Mouse (Mus musculus): ENCODE data around the gene Rora. TPM values are rescaled to one million over a fixed set of nuclear protein-coding genes. Genes with fewer than 3 reads are reported as not detected.
A peak's percentile ranks its signal among the peaks of the same experiment; 100 is the strongest.

Rora gene
- total and polyA plus RNA-seq, 2 experiments: 11.3 to 30.8 TPM

DNA sequence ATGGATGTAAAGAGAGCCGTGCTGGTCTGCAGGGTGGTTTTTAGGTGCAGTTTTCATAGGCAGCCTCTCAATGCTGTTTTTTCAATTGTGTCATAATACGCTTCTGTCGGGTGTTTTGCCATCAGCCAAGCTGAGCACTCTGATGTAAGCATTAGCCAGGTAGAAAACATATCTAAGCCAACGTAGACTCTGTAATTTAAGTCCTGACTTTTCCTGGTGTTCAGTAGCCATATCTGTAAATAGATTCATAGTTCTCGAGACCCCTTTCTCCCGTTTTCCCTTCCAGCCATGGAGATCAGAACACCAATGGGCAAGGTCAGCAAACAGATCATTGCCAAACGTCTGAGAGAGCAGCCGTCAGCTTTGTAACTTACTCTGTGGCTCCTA is 640.1 kb downstream of the Rora start:
- WGBS: 27% methylated on average over 8 of the region's 8 CpGs
- Histone ChIP-seq H3K27ac (replicated peaks; ENCODE audit: insufficient read depth, low read depth, low read length) (peak overlapping the region; percentile 27), H3K9ac (ENCODE audit: low read depth, low read length) (no peak overlapping the region), H3K4me1 (ENCODE audit: control insufficient read depth, insufficient read depth, low read length) (peaks cover 31% of the 10 kb centered on the region), H3K27me3 (ENCODE audit: control insufficient read depth, insufficient read depth, low read length) (no peaks in the 10 kb centered on the region), H3K4me3 (ENCODE audit: insufficient read depth, low read depth, low read length) (no peak overlapping the region), H3K36me3 (ENCODE audit: control insufficient read depth, insufficient read depth, low read length) (no peaks in the 10 kb centered on the region), H3K79me2 (ENCODE audit: control insufficient read depth, insufficient read depth, low read length) (peaks cover 42% of the 10 kb centered on the region)
- peak; percentile 55 for DNase-seq (ENCODE audit: extremely low read depth, low read depth, low spot score)
- TF ChIP-seq POLR2A (IDR thresholded peaks at IDR 0.05; ENCODE audit: extremely low read depth, insufficient read depth, low read length) (no peak), CTCF (IDR thresholded peaks at IDR 0.05; ENCODE audit: low read depth, low read length) (no peak)

DNA sequence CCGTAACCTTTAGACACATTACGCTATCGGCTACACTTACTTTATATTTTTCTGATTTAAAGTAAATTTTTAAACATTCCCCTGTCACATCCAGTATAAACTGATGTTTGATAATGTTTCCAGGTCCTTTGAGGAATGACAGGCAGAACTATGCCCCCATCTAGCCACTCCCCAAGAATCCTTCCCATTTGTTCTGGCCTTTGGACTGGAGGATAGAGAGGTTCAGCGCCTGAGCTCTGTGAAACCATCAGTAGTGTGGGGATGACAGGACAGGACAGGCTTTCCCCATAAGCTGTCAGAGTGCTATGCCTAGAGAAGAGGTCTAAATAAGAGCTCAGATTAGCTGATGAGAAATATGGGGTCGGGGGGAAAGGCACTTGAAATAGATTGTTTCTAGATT is 640.8 kb downstream of the Rora start:
- no peaks in the 10 kb centered on the region for H3K27me3 ChIP-seq (ENCODE audit: control insufficient read depth, insufficient read depth, low read length)
- peak; percentile 64 for DNase-seq (ENCODE audit: extremely low read depth, low read depth, low spot score)
- H3K36me3 ChIP-seq (ENCODE audit: control insufficient read depth, insufficient read depth, low read length): no peaks in the 10 kb centered on the region
- TF ChIP-seq CTCF (IDR thresholded peaks at IDR 0.05; ENCODE audit: low read depth, low read length) (no peak), POLR2A (IDR thresholded peaks at IDR 0.05; ENCODE audit: extremely low read depth, insufficient read depth, low read length) (no peak)
- H3K27ac ChIP-seq (replicated peaks; ENCODE audit: insufficient read depth, low read depth, low read length): no peak overlapping the region
- WGBS: 63% methylated on average over 5 of the region's 5 CpGs
- H3K4me3 ChIP-seq (ENCODE audit: insufficient read depth, low read depth, low read length): no peak overlapping the region
- H3K4me1 ChIP-seq (ENCODE audit: control insufficient read depth, insufficient read depth, low read length): peaks cover 33% of the 10 kb centered on the region
- H3K9ac ChIP-seq (ENCODE audit: low read depth, low read length): no peak overlapping the region
- H3K79me2 ChIP-seq (ENCODE audit: control insufficient read depth, insufficient read depth, low read length): peaks cover 49% of the 10 kb centered on the region

DNA sequence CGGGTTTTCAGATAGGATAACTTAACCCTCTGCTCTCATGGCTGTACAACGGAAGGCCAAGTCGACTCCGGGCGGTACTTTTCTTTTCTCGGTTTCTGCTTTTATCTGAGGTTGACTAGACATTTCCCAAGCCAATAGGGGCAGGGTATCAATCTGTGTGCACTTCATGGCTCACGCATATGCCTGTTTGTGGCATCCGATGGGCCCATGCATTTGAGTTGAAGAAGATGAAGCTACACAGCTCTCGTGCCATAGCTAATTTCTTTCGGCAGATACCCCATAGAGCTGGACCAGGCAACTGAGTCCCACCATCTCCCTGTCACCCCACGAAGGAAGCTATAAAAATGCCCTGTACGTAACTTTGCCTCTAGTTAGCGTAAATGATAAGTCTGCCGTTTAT is 641.3 kb downstream of the Rora start:
- no peaks in the 10 kb centered on the region for H3K27me3 ChIP-seq (ENCODE audit: control insufficient read depth, insufficient read depth, low read length)
- WGBS: 80% methylated on average over 14 of the region's 14 CpGs
- H3K4me1 ChIP-seq (ENCODE audit: control insufficient read depth, insufficient read depth, low read length): peaks cover 38% of the 10 kb centered on the region
- H3K27ac ChIP-seq (replicated peaks; ENCODE audit: insufficient read depth, low read depth, low read length): no peak overlapping the region
- DNase-seq (ENCODE audit: extremely low read depth, low read depth, low spot score): no peak
- no peak for TF ChIP-seq CTCF (IDR thresholded peaks at IDR 0.05; ENCODE audit: low read depth, low read length)
- TF ChIP-seq POLR2A (IDR thresholded peaks at IDR 0.05; ENCODE audit: extremely low read depth, insufficient read depth, low read length): no peak
- no peak overlapping the region for H3K9ac ChIP-seq (ENCODE audit: low read depth, low read length)
- H3K79me2 ChIP-seq (ENCODE audit: control insufficient read depth, insufficient read depth, low read length): peaks cover 51% of the 10 kb centered on the region
- H3K36me3 ChIP-seq (ENCODE audit: control insufficient read depth, insufficient read depth, low read length): no peaks in the 10 kb centered on the region
- H3K4me3 ChIP-seq (ENCODE audit: insufficient read depth, low read depth, low read length): no peak overlapping the region

DNA sequence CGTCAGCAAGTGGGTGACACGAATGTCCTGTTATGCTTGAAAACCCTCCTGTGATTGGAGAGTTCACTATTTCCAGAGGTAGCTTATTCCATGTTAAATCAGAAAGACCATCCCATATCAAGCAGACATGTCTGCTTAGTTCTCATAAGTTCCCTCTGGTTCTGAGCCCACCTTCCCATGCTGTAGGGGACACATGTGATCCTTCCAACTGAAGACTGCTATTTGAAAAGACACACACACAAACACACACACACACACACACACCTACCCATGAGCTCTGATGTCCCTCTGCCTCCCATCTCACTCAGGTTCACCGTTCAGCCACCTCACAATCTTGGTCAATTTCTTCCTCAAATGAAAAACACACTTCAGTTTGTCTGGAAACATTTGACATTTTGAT is 642.2 kb downstream of the Rora start:
- Histone ChIP-seq H3K27ac (replicated peaks; ENCODE audit: insufficient read depth, low read depth, low read length) (no peak overlapping the region), H3K36me3 (ENCODE audit: control insufficient read depth, insufficient read depth, low read length) (no peaks in the 10 kb centered on the region), H3K27me3 (ENCODE audit: control insufficient read depth, insufficient read depth, low read length) (no peaks in the 10 kb centered on the region), H3K4me3 (ENCODE audit: insufficient read depth, low read depth, low read length) (no peak overlapping the region), H3K4me1 (ENCODE audit: control insufficient read depth, insufficient read depth, low read length) (peaks cover 46% of the 10 kb centered on the region), H3K79me2 (ENCODE audit: control insufficient read depth, insufficient read depth, low read length) (peaks cover 49% of the 10 kb centered on the region), H3K9ac (ENCODE audit: low read depth, low read length) (no peak overlapping the region)
- TF ChIP-seq CTCF (IDR thresholded peaks at IDR 0.05; ENCODE audit: low read depth, low read length) (no peak), POLR2A (IDR thresholded peaks at IDR 0.05; ENCODE audit: extremely low read depth, insufficient read depth, low read length) (no peak)
- WGBS: 57% methylated on average over 3 of the region's 3 CpGs
- DNase-seq (ENCODE audit: extremely low read depth, low read depth, low spot score): no peak

DNA sequence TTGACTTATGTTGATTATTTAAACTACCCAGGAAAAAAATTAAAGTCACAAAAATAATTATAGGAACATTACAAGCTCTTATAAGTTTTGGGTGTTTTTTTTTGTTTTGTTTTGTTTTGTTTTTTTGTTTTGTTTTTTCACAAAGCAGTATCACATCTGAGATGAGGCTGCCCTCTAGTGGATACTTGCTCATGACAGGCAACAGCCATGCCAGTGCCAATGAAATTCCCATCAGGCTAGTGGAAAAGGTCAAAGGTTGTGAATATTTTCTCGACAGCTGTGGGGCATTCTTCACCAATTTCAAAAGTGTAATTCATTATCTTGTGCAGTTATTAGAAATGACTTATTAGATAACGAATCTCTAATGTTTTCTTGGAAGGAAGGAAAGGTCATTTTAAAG is 642.8 kb downstream of the Rora start:
- Histone ChIP-seq H3K4me1 (ENCODE audit: control insufficient read depth, insufficient read depth, low read length) (peaks cover 50% of the 10 kb centered on the region), H3K4me3 (ENCODE audit: insufficient read depth, low read depth, low read length) (no peak overlapping the region), H3K79me2 (ENCODE audit: control insufficient read depth, insufficient read depth, low read length) (peaks cover 51% of the 10 kb centered on the region), H3K36me3 (ENCODE audit: control insufficient read depth, insufficient read depth, low read length) (no peaks in the 10 kb centered on the region), H3K27ac (replicated peaks; ENCODE audit: insufficient read depth, low read depth, low read length) (no peak overlapping the region), H3K27me3 (ENCODE audit: control insufficient read depth, insufficient read depth, low read length) (no peaks in the 10 kb centered on the region), H3K9ac (ENCODE audit: low read depth, low read length) (no peak overlapping the region)
- 10% methylated on average over 2 of the region's 2 CpGs for WGBS
- TF ChIP-seq CTCF (IDR thresholded peaks at IDR 0.05; ENCODE audit: low read depth, low read length) (peak; percentile 57), POLR2A (IDR thresholded peaks at IDR 0.05; ENCODE audit: extremely low read depth, insufficient read depth, low read length) (no peak)
- peak; percentile 76 for DNase-seq (ENCODE audit: extremely low read depth, low read depth, low spot score)

DNA sequence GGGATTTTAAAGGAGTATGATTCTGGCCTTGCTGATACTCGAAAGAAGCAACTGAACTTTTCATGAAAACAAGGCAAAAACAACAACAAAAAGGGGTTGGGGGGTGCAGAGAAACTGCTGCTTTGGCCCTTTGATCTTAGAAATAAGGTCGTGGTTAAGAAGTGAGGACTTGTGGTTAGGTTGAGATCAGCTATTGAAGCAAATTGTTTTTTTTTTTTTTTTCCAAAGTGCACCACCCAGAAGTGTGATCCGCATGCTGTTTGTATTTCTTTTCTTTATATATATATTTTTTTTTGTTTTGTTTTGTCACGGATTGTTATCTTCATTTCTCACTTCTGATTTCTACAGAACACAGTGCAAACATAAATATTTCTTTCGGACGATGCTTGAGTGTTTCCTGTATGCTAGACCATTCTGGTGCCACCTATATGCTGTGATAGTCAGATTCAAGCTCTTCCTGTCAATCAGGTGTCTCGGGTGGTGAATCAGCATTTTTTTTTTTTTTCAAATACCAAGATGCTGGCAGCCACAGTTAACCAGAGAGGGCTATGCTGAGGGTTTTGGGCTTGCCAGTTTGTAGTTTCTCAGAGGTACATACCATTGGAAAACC is 644.3 kb downstream of the Rora start:
- no peak overlapping the region for H3K9ac ChIP-seq (ENCODE audit: low read depth, low read length)
- no peak overlapping the region for H3K27ac ChIP-seq (replicated peaks; ENCODE audit: insufficient read depth, low read depth, low read length)
- TF ChIP-seq POLR2A (IDR thresholded peaks at IDR 0.05; ENCODE audit: extremely low read depth, insufficient read depth, low read length): no peak
- no peak for TF ChIP-seq CTCF (IDR thresholded peaks at IDR 0.05; ENCODE audit: low read depth, low read length)
- no peaks in the 10 kb centered on the region for H3K27me3 ChIP-seq (ENCODE audit: control insufficient read depth, insufficient read depth, low read length)
- H3K79me2 ChIP-seq (ENCODE audit: control insufficient read depth, insufficient read depth, low read length): peaks cover 56% of the 10 kb centered on the region
- no peaks in the 10 kb centered on the region for H3K36me3 ChIP-seq (ENCODE audit: control insufficient read depth, insufficient read depth, low read length)
- WGBS: 60% methylated on average over 7 of the region's 7 CpGs
- peaks cover 53% of the 10 kb centered on the region for H3K4me1 ChIP-seq (ENCODE audit: control insufficient read depth, insufficient read depth, low read length)
- no peak for DNase-seq (ENCODE audit: extremely low read depth, low read depth, low spot score)
- no peak overlapping the region for H3K4me3 ChIP-seq (ENCODE audit: insufficient read depth, low read depth, low read length)
